Mouse (Mus musculus) midbrain, embryonic 10.5 days (tissue): ENCODE data around the gene Comp. TPM values are rescaled to one million over a fixed set of nuclear protein-coding genes. Genes with fewer than 3 reads are reported as not detected.
A peak's percentile ranks its signal among the peaks of the same experiment; 100 is the strongest.

Experiments
- DNase-seq: peaks from one replicate; pipeline ENCODE4 v3.0.0-alpha.2; 2017; ENCODE audit warnings: low spot score
- H3K27ac ChIP-seq: fragments of 300-500 bp; sonication (generic); replicated peaks from 2 replicates; pipeline ENCODE4 v1.5.1; 2016; ENCODE audit warnings: mild to moderate bottlenecking
- H3K27me3 ChIP-seq: fragments of 300-500 bp; sonication (generic); 2 replicates; pipeline ENCODE4 v1.6.1; 2016; ENCODE audit warnings: low read depth, mild to moderate bottlenecking; ENCODE audit not compliant: poor library complexity, severe bottlenecking
- H3K36me3 ChIP-seq: fragments of 300-500 bp; sonication (generic); 2 replicates; pipeline ENCODE4 v1.6.1; 2016; ENCODE audit warnings: mild to moderate bottlenecking, moderate library complexity
- H3K4me1 ChIP-seq: fragments of 300-500 bp; sonication (generic); 2 replicates; pipeline ENCODE4 v1.6.1; 2016
- H3K4me3 ChIP-seq: fragments of 300-500 bp; sonication (generic); 2 replicates; pipeline ENCODE4 v1.5.1; 2016; ENCODE audit warnings: mild to moderate bottlenecking, moderate library complexity
- H3K9me3 ChIP-seq: fragments of 300-500 bp; sonication (generic); replicated peaks from 2 replicates; pipeline ENCODE4 v1.6.1; 2016; ENCODE audit warnings: mild to moderate bottlenecking
- WGBS: fragments of 180-500 bp; shearing (Covaris S2); methylation state at CpG from one replicate; pipeline ENCODE4 v1.1.7; 2016; 5-methylcytosine and 5-hydroxymethylcytosine counted together
- polyA plus RNA-seq: library from polyadenylated mRNA; unstranded; fragments of >200 nt; fragmentation: Nextera tagmentation; extraction: Ambion mirVana; gene quantifications from 2 replicates; pipeline ENCODE4 v1.2.1, GENCODE M21; 2016

The Comp gene
- polyA plus RNA-seq, 1 experiment from 2014 or later, result 0.37 TPM

DNA sequence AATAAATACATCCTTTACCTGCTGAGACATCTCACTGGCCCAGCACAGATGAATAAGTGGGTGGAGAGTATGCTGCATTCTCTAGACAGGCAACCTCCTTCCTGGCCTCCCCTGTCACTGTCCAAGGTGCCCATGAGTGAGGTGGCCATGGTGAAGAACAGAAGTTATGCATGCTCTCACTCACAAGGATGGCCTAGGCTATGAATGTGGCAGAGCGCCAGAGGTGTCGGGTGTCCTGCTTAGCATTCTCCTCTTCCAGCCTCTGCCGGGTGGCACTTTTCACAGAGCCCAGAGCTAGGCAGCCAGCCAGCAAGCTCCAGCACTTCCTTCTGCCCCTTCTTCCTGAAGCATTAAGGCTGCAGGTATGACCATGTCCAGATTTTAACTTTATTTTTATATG lies 13.9 kb upstream of the Comp start:
- 58% methylated on average over 3 of the region's 3 CpGs for WGBS
- Histone ChIP-seq H3K27ac (no peak overlapping the region), H3K27me3 (peaks cover 20% of the 10 kb centered on the region), H3K4me3 (no peak overlapping the region), H3K4me1 (peaks cover 17% of the 10 kb centered on the region), H3K36me3 (no peaks in the 10 kb centered on the region), H3K9me3 (no peaks in the 10 kb centered on the region)
- no peak for DNase-seq

DNA sequence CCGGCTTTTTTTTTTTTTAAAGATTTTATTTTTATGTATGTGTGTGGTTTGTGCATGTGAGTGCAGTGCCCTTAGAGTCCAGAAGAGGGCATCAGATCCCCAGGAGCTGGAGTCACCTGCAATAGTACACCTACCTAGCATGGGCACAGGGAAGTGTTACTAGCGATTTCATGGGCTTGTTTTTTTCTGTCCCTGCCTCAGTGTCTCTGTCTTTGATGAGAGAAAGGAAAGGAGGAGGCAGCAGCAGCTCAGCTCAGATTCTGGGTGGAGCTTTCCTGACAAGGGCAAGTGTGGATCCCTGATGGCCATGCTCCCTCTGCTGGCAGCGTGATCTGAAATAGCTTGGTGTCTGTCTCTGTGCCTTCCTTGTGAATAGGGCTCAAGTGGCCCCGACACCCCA lies 12.6 kb upstream of the Comp start:
- no peak overlapping the region for H3K4me3 ChIP-seq
- no peak for DNase-seq
- peaks cover 20% of the 10 kb centered on the region for H3K27me3 ChIP-seq
- no peaks in the 10 kb centered on the region for H3K36me3 ChIP-seq
- H3K4me1 ChIP-seq, result peaks cover 18% of the 10 kb centered on the region
- no peak overlapping the region for H3K27ac ChIP-seq
- WGBS, result 44% methylated on average over 4 of the region's 4 CpGs
- H3K9me3 ChIP-seq, result no peaks in the 10 kb centered on the region

DNA sequence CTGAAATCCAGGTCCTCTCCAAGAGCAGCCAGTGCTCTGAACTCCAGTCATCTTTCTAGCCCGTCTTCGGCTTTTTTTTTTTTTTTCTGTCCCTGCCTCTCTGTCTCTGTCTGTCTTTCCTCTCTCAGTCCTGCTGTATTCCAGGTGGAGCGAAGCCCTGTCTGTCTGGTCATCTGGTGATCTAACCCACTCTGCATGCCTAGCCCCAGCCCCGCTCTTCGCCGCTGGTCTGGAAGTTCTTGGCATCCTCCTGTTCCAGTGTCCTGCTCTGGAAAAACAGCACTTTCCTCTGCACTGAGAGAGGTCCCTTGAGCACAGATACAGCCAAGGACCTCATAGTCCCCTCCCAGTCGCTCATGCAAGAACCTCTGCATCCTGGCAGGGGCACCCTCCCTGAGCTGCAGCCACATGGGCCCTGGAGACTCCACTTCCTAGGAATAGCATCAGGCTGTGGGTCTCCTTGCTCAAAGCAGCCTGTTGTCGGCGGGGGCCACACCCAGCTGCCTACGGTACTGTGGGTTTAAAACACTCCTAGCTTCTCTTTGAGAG lies 11.8 kb upstream of the Comp start:
- H3K36me3 ChIP-seq, result no peaks in the 10 kb centered on the region
- peaks cover 28% of the 10 kb centered on the region for H3K27me3 ChIP-seq
- H3K4me3 ChIP-seq, result no peak overlapping the region
- no peaks in the 10 kb centered on the region for H3K9me3 ChIP-seq
- WGBS, result 75% methylated on average over 10 of the region's 10 CpGs
- peaks cover 18% of the 10 kb centered on the region for H3K4me1 ChIP-seq
- no peak for DNase-seq
- no peak overlapping the region for H3K27ac ChIP-seq

DNA sequence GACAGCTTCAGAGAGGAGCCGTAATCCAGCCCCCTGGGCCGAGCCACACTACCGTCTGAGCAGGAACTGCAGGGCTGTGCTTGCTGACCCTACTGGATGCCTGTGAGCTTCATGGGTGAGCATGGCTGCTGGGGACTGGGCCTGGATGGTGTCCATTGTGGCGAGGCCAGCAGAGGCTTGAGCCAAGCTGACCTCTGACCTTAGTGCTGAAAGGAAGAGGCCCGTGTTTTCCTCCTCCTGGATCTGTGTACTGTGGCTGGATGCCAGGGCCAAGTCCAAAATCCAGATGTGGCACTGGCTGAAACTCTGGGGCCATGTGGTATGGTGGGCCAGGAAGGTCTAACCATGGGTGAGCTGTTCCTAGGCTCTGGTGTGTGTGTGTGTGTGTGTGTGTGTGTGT lies 9.3 kb upstream of the Comp start:
- no peak for DNase-seq
- WGBS, result 38% methylated on average over 5 of the region's 5 CpGs
- Histone ChIP-seq H3K36me3 (no peaks in the 10 kb centered on the region), H3K9me3 (no peaks in the 10 kb centered on the region), H3K27me3 (peaks cover 34% of the 10 kb centered on the region), H3K4me3 (no peak overlapping the region), H3K27ac (peak overlapping the region; percentile 46; the same call in 1 of the 2 replicates), H3K4me1 (peaks cover 18% of the 10 kb centered on the region)

DNA sequence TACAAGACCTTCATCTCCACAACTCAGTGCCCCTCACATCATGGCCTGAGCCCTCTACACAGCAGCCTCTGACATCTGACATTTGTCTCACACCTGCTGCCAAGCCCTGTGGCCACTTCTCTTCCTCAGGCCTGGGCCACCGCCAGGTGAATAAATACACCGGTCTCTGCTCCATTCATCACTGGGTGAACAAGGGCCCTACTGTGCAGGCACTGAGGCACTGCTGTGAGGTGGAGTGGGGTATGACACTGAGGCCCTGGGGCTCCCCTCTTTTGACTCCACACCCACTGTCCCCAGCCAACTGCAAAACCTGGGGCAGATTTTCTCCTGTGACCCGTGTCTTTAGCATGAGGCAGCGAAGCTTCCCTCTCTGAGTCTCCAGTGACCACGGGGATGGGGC lies 6.8 kb upstream of the Comp start:
- no peaks in the 10 kb centered on the region for H3K9me3 ChIP-seq
- WGBS, result 68% methylated on average over 5 of the region's 5 CpGs
- peaks cover 48% of the 10 kb centered on the region for H3K27me3 ChIP-seq
- no peak overlapping the region for H3K4me3 ChIP-seq
- peaks cover 18% of the 10 kb centered on the region for H3K4me1 ChIP-seq
- H3K27ac ChIP-seq, result no peak overlapping the region
- DNase-seq, result no peak
- H3K36me3 ChIP-seq, result no peaks in the 10 kb centered on the region

DNA sequence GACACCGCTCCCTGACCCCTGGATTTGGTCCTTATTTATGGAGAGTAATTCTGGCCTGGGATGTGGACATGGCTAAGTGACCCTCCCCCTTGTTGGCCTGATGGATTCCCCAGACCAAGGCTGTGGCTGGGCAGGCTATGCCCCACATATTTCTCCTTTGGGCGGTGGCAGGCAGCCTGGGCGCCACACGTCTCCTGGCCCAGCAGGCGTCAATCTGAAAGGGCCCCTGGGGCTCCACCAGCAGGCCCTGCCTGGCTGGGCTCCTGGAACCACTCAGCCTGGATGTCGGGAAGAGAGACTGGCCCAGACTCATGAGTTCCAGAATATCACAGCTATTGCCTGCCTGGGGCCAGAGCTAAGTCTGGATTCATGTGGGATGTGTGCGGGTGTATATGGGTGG lies 2.9 kb upstream of the Comp start:
- Histone ChIP-seq H3K36me3 (no peaks in the 10 kb centered on the region), H3K9me3 (no peaks in the 10 kb centered on the region), H3K4me3 (no peak overlapping the region), H3K4me1 (peaks cover 24% of the 10 kb centered on the region), H3K27ac (no peak overlapping the region), H3K27me3 (peaks cover 70% of the 10 kb centered on the region)
- no peak for DNase-seq
- WGBS, result 71% methylated on average over 7 of the region's 7 CpGs

DNA sequence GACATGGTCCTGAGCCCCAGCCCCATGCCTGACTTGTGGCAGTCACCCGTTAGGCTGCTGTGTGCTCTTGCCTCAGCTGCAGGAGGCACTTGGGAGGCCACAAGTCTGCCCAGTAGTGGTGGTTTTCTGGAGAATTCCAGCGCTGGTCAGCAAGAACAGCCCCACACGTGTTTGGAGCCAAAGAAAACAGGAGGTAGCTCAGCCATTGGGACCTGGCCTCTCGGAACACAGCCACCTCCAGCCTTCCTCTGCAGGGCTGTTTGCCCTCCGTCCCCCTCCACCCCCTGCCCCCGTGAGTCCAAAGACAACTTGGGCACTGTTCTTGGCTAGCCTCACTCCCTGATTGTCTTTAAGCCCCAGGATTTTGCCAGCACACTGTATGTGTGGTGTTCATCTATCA lies 1.4 kb upstream of the Comp start:
- no peak for DNase-seq
- H3K27me3 ChIP-seq, result peaks cover 72% of the 10 kb centered on the region
- WGBS, result 38% methylated on average over 6 of the region's 6 CpGs
- H3K4me3 ChIP-seq, result no peak overlapping the region
- H3K27ac ChIP-seq, result no peak overlapping the region
- H3K9me3 ChIP-seq, result no peaks in the 10 kb centered on the region
- H3K36me3 ChIP-seq, result no peaks in the 10 kb centered on the region
- H3K4me1 ChIP-seq, result peaks cover 36% of the 10 kb centered on the region

DNA sequence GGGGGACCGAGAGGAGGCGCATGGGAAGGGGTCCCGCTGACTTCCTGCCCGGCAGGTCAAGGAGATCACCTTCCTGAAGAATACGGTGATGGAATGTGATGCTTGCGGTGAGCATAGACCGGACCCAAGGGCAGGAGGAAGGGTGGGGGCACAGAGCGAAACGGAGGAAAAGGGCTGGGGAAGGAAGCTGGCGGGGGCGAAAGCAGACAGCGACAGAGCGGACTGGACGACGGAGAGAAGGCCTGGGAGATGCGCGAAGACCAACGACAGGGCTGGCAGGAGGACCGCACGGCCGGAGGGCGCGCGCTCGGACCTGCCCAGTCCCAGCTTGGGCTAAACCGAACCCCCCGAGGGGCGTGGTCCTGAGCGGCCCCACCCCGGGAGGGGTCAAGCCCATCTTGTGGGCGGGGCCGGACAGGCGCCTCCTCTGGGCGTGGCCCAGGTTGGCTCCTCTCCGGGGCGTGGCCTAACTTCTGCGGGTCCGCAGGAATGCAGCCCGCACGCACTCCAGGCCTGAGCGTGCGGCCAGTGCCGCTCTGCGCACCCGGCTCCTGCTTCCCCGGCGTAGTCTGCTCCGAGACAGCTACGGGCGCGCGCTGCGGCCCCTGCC lies 1.1 kb downstream of the Comp start:
- Histone ChIP-seq H3K9me3 (no peaks in the 10 kb centered on the region), H3K4me3 (peak overlapping the region; percentile 51), H3K36me3 (no peaks in the 10 kb centered on the region), H3K27ac (no peak overlapping the region), H3K4me1 (peaks cover 36% of the 10 kb centered on the region), H3K27me3 (peaks cover 95% of the 10 kb centered on the region)
- WGBS, result under 1% methylated on average over 53 of the region's 53 CpGs
- DNase-seq, result peak; percentile 68

DNA sequence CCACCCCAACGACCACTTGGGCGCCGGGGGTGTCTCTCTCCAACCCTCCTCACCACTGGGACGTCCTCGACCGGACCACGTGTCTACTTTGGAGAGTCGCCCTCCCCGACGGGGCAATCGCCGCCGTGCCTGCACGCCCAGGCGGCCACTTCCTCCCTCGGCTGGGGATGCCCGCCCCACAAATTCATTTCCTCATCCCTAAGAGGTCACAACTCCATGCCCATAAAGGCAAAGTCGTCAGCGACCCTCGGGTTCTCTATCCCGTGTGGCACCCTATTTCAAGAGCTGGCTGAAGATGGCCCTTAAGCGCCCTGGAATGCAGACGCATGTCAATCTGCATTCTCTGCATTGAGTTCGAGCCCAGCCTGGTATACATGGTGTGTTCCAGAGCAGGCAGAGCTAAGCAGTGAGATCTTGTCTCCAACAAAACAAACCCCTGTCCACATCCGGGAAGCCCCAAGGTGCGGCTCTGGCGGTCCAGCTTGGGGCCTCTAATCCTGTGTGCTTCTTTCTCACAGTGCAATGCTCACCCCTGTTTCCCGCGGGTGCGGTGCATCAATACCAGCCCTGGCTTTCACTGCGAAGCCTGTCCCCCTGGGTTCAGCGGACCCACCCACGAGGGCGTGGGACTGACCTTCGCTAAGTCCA lies 2.0 kb downstream of the Comp start:
- Histone ChIP-seq H3K27ac (no peak overlapping the region), H3K4me3 (peak overlapping the region; percentile 51; the same call in 1 of the 2 replicates), H3K9me3 (no peaks in the 10 kb centered on the region), H3K27me3 (peaks cover 99% of the 10 kb centered on the region), H3K36me3 (no peaks in the 10 kb centered on the region), H3K4me1 (peaks cover 36% of the 10 kb centered on the region)
- WGBS, result 7% methylated on average over 35 of the region's 35 CpGs
- DNase-seq, result no peak

DNA sequence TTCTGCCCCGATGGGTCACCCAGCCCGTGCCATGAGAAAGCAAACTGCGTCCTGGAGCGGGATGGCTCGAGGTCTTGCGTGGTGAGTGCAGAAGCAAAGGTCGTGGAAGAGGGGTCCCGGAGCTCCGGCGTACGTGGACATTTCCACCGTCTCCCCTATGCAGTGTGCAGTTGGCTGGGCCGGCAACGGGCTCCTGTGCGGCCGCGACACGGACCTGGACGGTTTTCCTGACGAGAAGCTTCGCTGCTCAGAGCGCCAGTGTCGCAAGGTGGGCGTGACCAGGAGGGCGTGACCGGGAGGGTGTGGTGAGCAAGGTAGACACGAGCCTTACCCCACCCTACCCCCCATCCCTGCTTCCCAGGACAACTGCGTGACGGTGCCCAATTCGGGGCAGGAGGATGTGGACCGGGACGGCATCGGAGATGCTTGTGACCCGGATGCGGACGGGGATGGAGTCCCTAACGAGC lies 3.0 kb downstream of the Comp start:
- H3K4me1 ChIP-seq, result peaks cover 36% of the 10 kb centered on the region
- H3K36me3 ChIP-seq, result no peaks in the 10 kb centered on the region
- DNase-seq, result peak; percentile 34
- H3K4me3 ChIP-seq, result peak overlapping the region; percentile 12
- 9% methylated on average over 37 of the region's 37 CpGs for WGBS
- H3K27ac ChIP-seq, result no peak overlapping the region
- no peaks in the 10 kb centered on the region for H3K9me3 ChIP-seq
- H3K27me3 ChIP-seq, result peaks cover 98% of the 10 kb centered on the region

DNA sequence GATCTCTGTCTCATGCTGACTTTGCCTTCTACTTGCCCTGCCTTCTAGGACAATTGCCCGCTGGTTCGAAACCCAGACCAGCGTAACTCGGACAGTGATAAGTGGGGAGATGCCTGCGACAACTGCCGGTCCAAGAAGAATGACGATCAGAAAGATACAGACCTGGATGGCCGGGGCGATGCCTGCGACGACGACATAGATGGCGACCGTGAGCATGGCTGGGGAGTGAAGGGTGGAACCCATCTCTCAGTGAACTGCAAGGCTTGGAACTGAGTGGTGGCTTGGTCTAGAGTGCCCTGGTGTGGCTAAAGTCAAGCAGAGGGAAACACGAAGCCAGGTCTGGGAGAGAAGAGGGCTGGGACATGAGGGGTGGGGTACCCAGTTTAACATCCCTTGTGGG lies 3.7 kb downstream of the Comp start:
- H3K27me3 ChIP-seq, result peaks cover 98% of the 10 kb centered on the region
- H3K9me3 ChIP-seq, result no peaks in the 10 kb centered on the region
- 14% methylated on average over 15 of the region's 15 CpGs for WGBS

DNA sequence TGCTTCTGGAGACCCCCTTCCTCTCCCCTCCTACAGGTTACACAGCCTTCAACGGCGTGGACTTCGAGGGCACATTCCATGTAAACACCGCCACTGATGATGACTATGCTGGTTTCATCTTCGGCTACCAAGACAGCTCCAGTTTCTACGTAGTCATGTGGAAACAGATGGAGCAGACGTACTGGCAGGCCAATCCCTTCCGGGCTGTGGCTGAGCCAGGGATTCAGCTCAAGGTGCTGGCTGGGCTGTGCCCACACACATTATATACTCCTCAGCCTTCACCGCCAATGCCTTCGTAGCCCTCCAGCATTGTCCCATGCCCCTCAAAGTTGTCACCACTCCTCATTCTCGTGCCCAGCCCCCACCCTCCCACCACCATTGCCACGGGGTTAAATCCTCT lies 6.7 kb downstream of the Comp start:
- H3K27ac ChIP-seq, result no peak overlapping the region
- DNase-seq, result no peak
- H3K9me3 ChIP-seq, result no peaks in the 10 kb centered on the region
- peaks cover 16% of the 10 kb centered on the region for H3K4me1 ChIP-seq
- 86% methylated on average over 12 of the region's 12 CpGs for WGBS
- H3K27me3 ChIP-seq, result peaks cover 75% of the 10 kb centered on the region
- H3K4me3 ChIP-seq, result no peak overlapping the region
- peaks cover under 1% of the 10 kb centered on the region; the same call in 1 of the 2 replicates for H3K36me3 ChIP-seq

More for the DNA sequence above, 3.7 kb downstream of the Comp start:
- Histone ChIP-seq H3K27ac (no peak overlapping the region), H3K4me3 (no peak overlapping the region), H3K36me3 (no peaks in the 10 kb centered on the region), H3K4me1 (peaks cover 36% of the 10 kb centered on the region)
- DNase-seq, result no peak

DNA sequence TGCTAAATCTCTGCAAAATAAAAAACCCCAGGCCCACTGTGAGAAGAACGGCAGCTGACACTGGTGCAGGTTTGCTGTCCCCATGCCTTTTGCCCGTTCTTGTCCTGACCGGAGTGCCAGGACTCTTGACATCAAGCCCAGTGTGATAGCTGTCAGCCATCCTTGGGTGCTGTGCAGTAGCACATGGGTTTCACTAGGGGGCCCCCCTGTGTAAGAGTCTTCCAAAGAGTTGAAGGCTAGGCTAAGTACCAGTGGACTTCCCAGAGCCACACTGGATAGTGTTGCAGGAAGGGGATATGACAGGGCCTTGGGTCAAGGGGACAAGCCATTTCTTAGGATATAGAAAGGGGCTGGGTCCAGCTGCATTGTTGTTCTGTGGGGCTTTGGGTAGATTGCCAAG lies 9.9 kb downstream of the Comp start:
- WGBS, result 65% methylated on average over 3 of the region's 3 CpGs
- H3K4me3 ChIP-seq, result no peak overlapping the region
- peaks cover 43% of the 10 kb centered on the region for H3K27me3 ChIP-seq
- no peak overlapping the region for H3K27ac ChIP-seq
- H3K9me3 ChIP-seq, result no peaks in the 10 kb centered on the region
- H3K4me1 ChIP-seq, result 0 out of 2 replicates have a peak, but pooled peaks cover 5% of the 10 kb centered on the region
- peak; percentile 57 for DNase-seq
- H3K36me3 ChIP-seq, result peaks cover 31% of the 10 kb centered on the region
